Mouse (Mus musculus) forebrain, embryonic 15.5 days (tissue): ENCODE results near the gene Ptch1. TPM values are rescaled to one million over a fixed set of nuclear protein-coding genes. Genes with fewer than 3 reads are reported as not detected.

Source experiments
- polyA plus RNA-seq: library from polyadenylated mRNA; unstranded; fragments of >200 nt; fragmentation: Nextera tagmentation; extraction: Ambion mirVana; gene quantifications from 2 replicates; pipeline ENCODE4 v1.2.1, GENCODE M21; 2015

The Ptch1 gene
- polyA plus RNA-seq, 1 experiment from 2014 or later, result 10.2 TPM

Other genes with a start within 250 kb of the Ptch1 start
- 13.2 and 14.5 TPM in 2 replicates for gene Fancc, start 76.3 kb downstream of the Ptch1 start, polyA plus RNA-seq
- gene Ercc6l2, start 241.6 kb upstream of the Ptch1 start, polyA plus RNA-seq, result 15.0 and 17.0 TPM in 2 replicates